Mouse (Mus musculus): Measurements from ENCODE around the gene Churc1.

DNA sequence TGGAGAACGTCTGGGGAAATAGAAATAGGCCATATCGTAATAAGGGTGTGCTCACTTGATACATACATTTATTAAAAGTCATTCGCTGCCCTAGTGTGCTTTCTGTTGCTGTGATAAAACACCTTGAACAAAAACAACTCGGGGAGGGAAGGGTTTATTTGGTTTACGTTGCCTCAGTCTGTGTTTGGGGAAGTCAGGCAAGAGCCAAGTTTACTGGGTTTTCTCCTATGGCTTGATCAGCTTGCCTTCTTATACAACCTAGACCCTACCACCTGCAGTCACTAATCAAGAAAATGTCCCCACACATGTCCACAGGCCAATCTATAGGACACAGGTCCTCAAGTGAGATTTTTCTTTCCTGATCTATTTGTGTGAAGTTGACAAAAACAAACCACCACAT, 6.2 kb downstream of the Churc1 start:
- TF ChIP-seq FLI1 (IDR thresholded peaks at IDR 0.05; ENCODE audit: low read length), result no peak
- no peak for TF ChIP-seq GATA1 (IDR thresholded peaks at IDR 0.05; ENCODE audit: borderline replicate concordance, low read length)

Measured in megakaryocyte, embryonic 14.5 days (primary cell).